Mouse (Mus musculus): ENCODE measurements around the gene Tspan18. TPM values are rescaled to one million over a fixed set of nuclear protein-coding genes. Genes with fewer than 3 reads are reported as not detected.

Gene Tspan18
- polyA plus RNA-seq, 1 experiment from 2014 or later: 44.8 TPM

GRCm38 (mm10) chr2:93360310-93360709 is 26.0 kb upstream of the Tspan18 start:
- no peak overlapping the region for H3K27ac ChIP-seq
- H3K36me3 ChIP-seq: no peaks in the 10 kb centered on the region
- no peak overlapping the region for H3K4me3 ChIP-seq (replicated peaks)
- ATAC-seq (replicated peaks; ENCODE audit: low FRiP score): no peak
- no peak overlapping the region for H3K9ac ChIP-seq
- H3K9me3 ChIP-seq (replicated peaks): no peaks in the 10 kb centered on the region
- WGBS: 75% methylated on average over 6 of the region's 6 CpGs
- 0 out of 2 replicates have a peak, but pooled peaks cover 3% of the 10 kb centered on the region for H3K27me3 ChIP-seq
- H3K4me2 ChIP-seq: no peak overlapping the region
- peaks cover 8% of the 10 kb centered on the region for H3K4me1 ChIP-seq

DNA sequence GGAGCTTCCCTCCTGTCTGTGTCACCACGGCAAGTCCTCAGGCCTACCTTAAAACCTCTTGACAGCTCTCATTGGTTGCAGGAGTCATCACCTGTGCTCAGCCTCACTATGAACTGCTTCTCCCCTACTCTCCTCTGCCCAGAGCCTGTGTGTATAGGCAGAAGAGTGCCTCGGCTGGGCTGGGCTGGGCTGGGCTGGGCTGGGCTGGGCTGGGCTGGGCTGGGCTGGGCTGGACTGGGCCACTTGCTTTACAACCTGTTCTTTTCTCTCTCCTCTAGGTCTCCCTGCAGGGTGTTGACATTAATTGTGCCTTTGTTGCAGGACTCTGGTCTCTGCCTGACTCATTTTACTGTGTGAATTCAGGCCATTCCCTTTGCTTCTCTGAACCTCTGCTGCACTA is 23.1 kb upstream of the Tspan18 start:
- Histone ChIP-seq H3K27me3 (0 out of 2 replicates have a peak, but pooled peaks cover 3% of the 10 kb centered on the region), H3K27ac (no peak overlapping the region), H3K4me2 (no peak overlapping the region), H3K4me3 (replicated peaks) (no peak overlapping the region), H3K9ac (no peak overlapping the region), H3K9me3 (replicated peaks) (no peaks in the 10 kb centered on the region), H3K36me3 (no peaks in the 10 kb centered on the region), H3K4me1 (peaks cover 15% of the 10 kb centered on the region)
- WGBS: 42% methylated on average over 2 of the region's 2 CpGs
- no peak for ATAC-seq (replicated peaks; ENCODE audit: low FRiP score)

- no peak for ATAC-seq (replicated peaks; ENCODE audit: low FRiP score)
- H3K9me3 ChIP-seq (replicated peaks): no peaks in the 10 kb centered on the region
- 71% methylated on average over 7 of the region's 7 CpGs for whole genome bisulfite sequencing
- no peak overlapping the region for H3K27ac ChIP-seq
- no peaks in the 10 kb centered on the region for H3K36me3 ChIP-seq
- H3K4me2 ChIP-seq: no peak overlapping the region
- peaks cover 19% of the 10 kb centered on the region; the same call in 1 of the 2 replicates for H3K4me1 ChIP-seq
- H3K9ac ChIP-seq: no peak overlapping the region
- H3K4me3 ChIP-seq (replicated peaks): no peak overlapping the region
- 0 out of 2 replicates have a peak, but pooled peaks cover 3% of the 10 kb centered on the region for H3K27me3 ChIP-seq
Measured at GRCm38 (mm10) chr2:93355845-93356244, 21.5 kb upstream of the Tspan18 start.

- Histone ChIP-seq H3K9me3 (replicated peaks) (no peaks in the 10 kb centered on the region), H3K4me1 (peaks cover 22% of the 10 kb centered on the region; the same call in 1 of the 2 replicates), H3K4me2 (no peak overlapping the region), H3K36me3 (no peaks in the 10 kb centered on the region), H3K27ac (peak overlapping the region; percentile 54), H3K27me3 (0 out of 2 replicates have a peak, but pooled peaks cover 3% of the 10 kb centered on the region), H3K4me3 (replicated peaks) (no peak overlapping the region), H3K9ac (no peak overlapping the region)
- 95% methylated on average over 1 of the region's 1 CpGs for WGBS
- ATAC-seq (replicated peaks; ENCODE audit: low FRiP score): no peak
Measured at GRCm38 (mm10) chr2:93354621-93355020, 20.3 kb upstream of the Tspan18 start.

DNA sequence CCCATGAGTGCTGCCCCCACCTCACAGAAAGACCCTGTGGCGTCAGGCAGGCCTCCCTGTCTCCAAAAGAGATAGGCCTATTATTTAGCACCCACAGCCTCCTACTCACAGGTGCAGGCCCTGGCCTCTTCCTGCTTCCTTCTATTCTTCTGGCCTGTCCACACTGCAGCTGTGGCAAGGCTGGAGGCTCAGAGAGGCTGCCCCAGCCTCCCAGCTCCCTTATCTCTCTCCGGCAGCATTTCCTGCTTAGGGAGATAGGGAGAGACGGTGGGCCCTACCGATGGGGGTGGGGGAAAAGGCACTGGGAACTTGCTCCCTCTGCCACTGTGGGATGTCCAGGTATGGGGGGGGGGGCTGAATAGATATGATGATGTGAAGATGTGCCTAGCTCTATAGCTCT is 19.4 kb upstream of the Tspan18 start:
- no peak overlapping the region for H3K9ac ChIP-seq
- H3K36me3 ChIP-seq: no peaks in the 10 kb centered on the region
- H3K9me3 ChIP-seq (replicated peaks): no peaks in the 10 kb centered on the region
- H3K27ac ChIP-seq: peak overlapping the region; percentile 41
- H3K4me3 ChIP-seq (replicated peaks): no peak overlapping the region
- H3K27me3 ChIP-seq: 0 out of 2 replicates have a peak, but pooled peaks cover 3% of the 10 kb centered on the region
- 59% methylated on average over 4 of the region's 4 CpGs for WGBS
- H3K4me2 ChIP-seq: no peak overlapping the region
- ATAC-seq (replicated peaks; ENCODE audit: low FRiP score): peak; percentile 81
- peaks cover 22% of the 10 kb centered on the region; the same call in 1 of the 2 replicates for H3K4me1 ChIP-seq

DNA sequence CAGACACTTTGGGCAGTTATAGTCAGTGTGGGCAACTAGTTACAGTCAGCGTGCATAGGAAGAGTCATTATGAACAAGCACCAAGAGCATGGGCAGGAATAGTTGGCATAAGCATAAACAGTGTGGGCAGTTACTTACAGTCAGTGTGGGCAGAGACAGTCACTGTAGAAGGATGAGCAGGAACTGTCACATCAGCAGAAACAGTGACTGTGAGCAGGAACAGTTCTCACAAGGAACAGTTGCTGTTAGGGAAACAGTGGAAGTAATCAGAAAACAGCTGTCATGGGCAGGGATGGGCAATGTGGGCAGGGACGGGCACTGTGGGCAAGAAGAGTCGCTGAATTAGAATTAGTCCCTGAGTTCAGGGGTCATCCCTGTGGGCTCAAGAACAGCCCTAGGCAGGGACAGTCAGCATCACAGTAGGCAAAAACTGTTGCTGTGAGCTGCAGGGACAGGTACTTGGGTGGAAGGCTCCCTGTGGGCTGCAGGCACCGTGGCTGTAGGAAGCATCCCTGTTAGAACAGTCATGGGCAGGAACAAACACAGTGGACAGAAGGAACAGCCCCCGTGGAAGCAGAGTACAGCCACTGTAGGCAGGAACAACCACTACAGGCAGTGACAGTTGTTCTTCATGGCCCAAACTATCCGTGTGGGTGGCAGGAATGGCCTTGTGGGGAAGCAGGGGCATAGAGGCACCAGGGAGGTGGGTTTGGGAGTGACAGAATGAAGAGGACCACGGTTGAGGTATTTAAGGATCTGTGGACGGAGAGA is 18.8 kb upstream of the Tspan18 start:
- peak overlapping the region; percentile 41 for H3K27ac ChIP-seq
- H3K4me1 ChIP-seq: peaks cover 22% of the 10 kb centered on the region; the same call in 1 of the 2 replicates
- H3K27me3 ChIP-seq: no peaks in the 10 kb centered on the region
- H3K9me3 ChIP-seq (replicated peaks): no peaks in the 10 kb centered on the region
- no peak for ATAC-seq (replicated peaks; ENCODE audit: low FRiP score)
- H3K4me2 ChIP-seq: no peak overlapping the region
- H3K9ac ChIP-seq: no peak overlapping the region
- WGBS: 72% methylated on average over 8 of the region's 8 CpGs
- H3K36me3 ChIP-seq: no peaks in the 10 kb centered on the region
- H3K4me3 ChIP-seq (replicated peaks): no peak overlapping the region

DNA sequence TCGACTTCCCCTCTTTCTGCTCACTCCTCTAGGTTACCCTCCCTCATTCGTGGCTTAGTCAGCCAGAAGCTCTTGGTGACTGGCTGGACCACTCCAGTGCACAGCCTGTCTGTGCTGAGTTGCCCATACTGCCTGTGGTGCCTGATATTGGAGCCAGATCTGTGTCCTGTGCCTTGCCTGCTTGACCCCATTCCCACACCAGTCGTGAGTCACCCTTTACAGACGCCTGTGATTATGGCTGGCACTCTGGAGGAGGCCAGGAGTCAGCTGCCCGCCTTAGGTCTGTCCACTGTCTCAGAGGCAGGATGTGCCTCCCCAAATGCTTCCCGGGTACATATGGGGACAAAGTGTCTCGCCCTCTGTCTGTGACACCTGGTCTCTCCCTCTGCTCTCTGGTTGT is 17.0 kb upstream of the Tspan18 start:
- peaks cover 29% of the 10 kb centered on the region; the same call in 1 of the 2 replicates for H3K4me1 ChIP-seq
- H3K9me3 ChIP-seq (replicated peaks): no peaks in the 10 kb centered on the region
- no peak for ATAC-seq (replicated peaks; ENCODE audit: low FRiP score)
- no peak overlapping the region for H3K9ac ChIP-seq
- H3K36me3 ChIP-seq: no peaks in the 10 kb centered on the region
- no peak overlapping the region for H3K4me3 ChIP-seq (replicated peaks)
- H3K27ac ChIP-seq: no peak overlapping the region
- WGBS: 52% methylated on average over 7 of the region's 7 CpGs
- H3K27me3 ChIP-seq: no peaks in the 10 kb centered on the region
- no peak overlapping the region for H3K4me2 ChIP-seq

- Histone ChIP-seq H3K4me2 (no peak overlapping the region), H3K27ac (peak overlapping the region; percentile 42; the same call in 1 of the 2 replicates), H3K36me3 (no peaks in the 10 kb centered on the region), H3K4me3 (replicated peaks) (no peak overlapping the region), H3K9ac (no peak overlapping the region), H3K4me1 (peaks cover 19% of the 10 kb centered on the region; the same call in 1 of the 2 replicates), H3K9me3 (replicated peaks) (no peaks in the 10 kb centered on the region), H3K27me3 (no peaks in the 10 kb centered on the region)
- no peak for ATAC-seq (replicated peaks; ENCODE audit: low FRiP score)
- WGBS: 77% methylated on average over 5 of the region's 5 CpGs
Measured at GRCm38 (mm10) chr2:93347018-93347417, 12.7 kb upstream of the Tspan18 start.

DNA sequence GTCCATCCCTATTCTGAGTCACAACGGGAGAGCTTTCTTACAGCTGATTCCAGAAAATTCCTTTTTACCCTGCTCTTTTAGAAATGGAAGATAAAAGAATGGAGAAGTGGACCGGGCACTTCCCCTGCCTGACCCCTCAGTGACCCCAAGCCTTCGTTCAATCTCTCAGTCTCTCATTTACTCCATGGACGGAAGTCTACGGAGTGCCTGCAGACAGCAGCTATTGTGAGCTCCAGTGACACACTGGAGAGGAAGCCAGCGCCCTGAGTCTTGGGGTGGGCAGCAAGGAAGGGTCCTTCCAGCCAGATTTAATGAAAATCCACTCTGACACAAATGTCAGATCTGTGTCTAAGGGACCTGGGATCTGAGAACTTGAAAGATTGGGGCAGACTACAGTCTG is 12.3 kb upstream of the Tspan18 start:
- H3K9ac ChIP-seq: no peak overlapping the region
- peaks cover 15% of the 10 kb centered on the region; the same call in 1 of the 2 replicates for H3K4me1 ChIP-seq
- ATAC-seq (replicated peaks; ENCODE audit: low FRiP score): no peak
- H3K27ac ChIP-seq: peak overlapping the region; percentile 42; the same call in 1 of the 2 replicates
- H3K36me3 ChIP-seq: no peaks in the 10 kb centered on the region
- H3K4me3 ChIP-seq (replicated peaks): no peak overlapping the region
- H3K27me3 ChIP-seq: no peaks in the 10 kb centered on the region
- no peaks in the 10 kb centered on the region for H3K9me3 ChIP-seq (replicated peaks)
- no peak overlapping the region for H3K4me2 ChIP-seq
- WGBS: 40% methylated on average over 6 of the region's 6 CpGs

GRCm38 (mm10) chr2:93345663-93346268 is 11.5 kb upstream of the Tspan18 start:
- H3K4me3 ChIP-seq (replicated peaks): no peak overlapping the region
- H3K4me1 ChIP-seq: 0 out of 2 replicates have a peak, but pooled peaks cover 14% of the 10 kb centered on the region
- no peak overlapping the region for H3K4me2 ChIP-seq
- H3K36me3 ChIP-seq: no peaks in the 10 kb centered on the region
- H3K9ac ChIP-seq: no peak overlapping the region
- H3K27ac ChIP-seq: peak overlapping the region; percentile 42
- no peaks in the 10 kb centered on the region for H3K27me3 ChIP-seq
- 38% methylated on average over 5 of the region's 5 CpGs for whole genome bisulfite sequencing
- no peak for ATAC-seq (replicated peaks; ENCODE audit: low FRiP score)
- H3K9me3 ChIP-seq (replicated peaks): no peaks in the 10 kb centered on the region

- peaks cover 29% of the 10 kb centered on the region for H3K4me1 ChIP-seq
- H3K36me3 ChIP-seq: no peaks in the 10 kb centered on the region
- no peaks in the 10 kb centered on the region for H3K27me3 ChIP-seq
- no peak for ATAC-seq (replicated peaks; ENCODE audit: low FRiP score)
- 53% methylated on average over 9 of the region's 9 CpGs for WGBS
- H3K4me3 ChIP-seq (replicated peaks): no peak overlapping the region
- no peak overlapping the region for H3K4me2 ChIP-seq
- H3K9ac ChIP-seq: no peak overlapping the region
- no peaks in the 10 kb centered on the region for H3K9me3 ChIP-seq (replicated peaks)
- H3K27ac ChIP-seq: no peak overlapping the region
Measured at GRCm38 (mm10) chr2:93339373-93340106, 5.2 kb upstream of the Tspan18 start.

DNA sequence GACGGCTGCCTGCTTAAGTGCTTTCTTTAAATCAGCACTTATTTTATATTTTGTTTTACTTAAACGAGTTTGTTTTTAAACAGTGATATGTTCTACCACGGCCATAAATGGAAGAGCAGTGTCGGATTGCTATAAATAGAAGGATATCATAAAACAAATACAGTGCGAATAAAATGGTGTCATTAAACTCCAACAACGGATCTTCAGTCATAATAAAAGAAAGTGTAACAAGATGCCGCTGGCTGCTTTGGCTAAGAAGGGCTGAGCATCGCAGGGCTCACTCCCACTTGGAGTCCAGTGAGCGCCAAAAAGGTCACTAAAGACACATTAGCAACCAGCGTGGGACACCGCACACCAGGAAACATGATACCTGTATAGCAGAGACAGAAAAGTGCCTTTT is 1.7 kb upstream of the Tspan18 start:
- no peaks in the 10 kb centered on the region for H3K27me3 ChIP-seq
- H3K4me2 ChIP-seq: no peak overlapping the region
- H3K9me3 ChIP-seq (replicated peaks): no peaks in the 10 kb centered on the region
- ATAC-seq (replicated peaks; ENCODE audit: low FRiP score): no peak
- no peaks in the 10 kb centered on the region for H3K36me3 ChIP-seq
- H3K4me1 ChIP-seq: peaks cover 54% of the 10 kb centered on the region
- H3K27ac ChIP-seq: peak overlapping the region; percentile 37; the same call in 1 of the 2 replicates
- 45% methylated on average over 11 of the region's 11 CpGs for WGBS
- no peak overlapping the region for H3K4me3 ChIP-seq (replicated peaks)
- no peak overlapping the region for H3K9ac ChIP-seq
